Mouse (Mus musculus) CD4-positive helper T cell, adult 2 months (primary cell): ENCODE data around the gene Kcnh4.
A peak's percentile ranks its signal among the peaks of the same experiment; 100 is the strongest.

Experiments used
- DNase-seq: peaks from one replicate; pipeline ENCODE4 v3.0.0-alpha.2; 2012; ENCODE audit warnings: low read depth, missing footprints, low spot score

The Kcnh4 gene

GRCm38 (mm10) chr11:100735134-100735865 lies 24.4 kb downstream of the Kcnh4 start:
- peak; percentile 68 for DNase-seq

GRCm38 (mm10) chr11:100730477-100731205 lies 29.1 kb downstream of the Kcnh4 start:
- no peak for DNase-seq

GRCm38 (mm10) chr11:100729976-100730375 lies 29.8 kb downstream of the Kcnh4 start:
- no peak for DNase-seq

GRCm38 (mm10) chr11:100728601-100729000 lies 31.1 kb downstream of the Kcnh4 start:
- no peak for DNase-seq

- no peak for DNase-seq
Observed at GRCm38 (mm10) chr11:100727201-100727600, 32.5 kb downstream of the Kcnh4 start.

GRCm38 (mm10) chr11:100724919-100725512 lies 34.7 kb downstream of the Kcnh4 start:
- DNase-seq = no peak

- DNase-seq = no peak
Observed at GRCm38 (mm10) chr11:100722493-100723028, 37.2 kb downstream of the Kcnh4 start.

GRCm38 (mm10) chr11:100721776-100722492 lies 37.8 kb downstream of the Kcnh4 start:
- DNase-seq = no peak

- DNase-seq = no peak
Observed at GRCm38 (mm10) chr11:100721254-100721653, 38.5 kb downstream of the Kcnh4 start.

- no peak for DNase-seq
Observed at GRCm38 (mm10) chr11:100720345-100720744, 39.4 kb downstream of the Kcnh4 start.

- no peak for DNase-seq
Observed at GRCm38 (mm10) chr11:100719893-100720292, 39.8 kb downstream of the Kcnh4 start.

GRCm38 (mm10) chr11:100719312-100719711 lies 40.4 kb downstream of the Kcnh4 start:
- DNase-seq = no peak

GRCm38 (mm10) chr11:100718866-100719265 lies 40.9 kb downstream of the Kcnh4 start:
- no peak for DNase-seq

- no peak for DNase-seq
Observed at GRCm38 (mm10) chr11:100718462-100718861, 41.3 kb downstream of the Kcnh4 start.

GRCm38 (mm10) chr11:100716649-100717048 lies 43.1 kb downstream of the Kcnh4 start:
- DNase-seq = no peak

GRCm38 (mm10) chr11:100714948-100715347 lies 44.8 kb downstream of the Kcnh4 start:
- DNase-seq = no peak

GRCm38 (mm10) chr11:100714534-100714915 lies 45.2 kb downstream of the Kcnh4 start:
- peak; percentile 78 for DNase-seq

GRCm38 (mm10) chr11:100713735-100714533 lies 45.8 kb downstream of the Kcnh4 start, which contains the start of gene Hspb9:
Gene Hspb9, plus strand, starts transcription at chr11:100713850.
- DNase-seq = peak; percentile 84

GRCm38 (mm10) chr11:100713174-100713573 lies 46.6 kb downstream of the Kcnh4 start:
- no peak for DNase-seq

GRCm38 (mm10) chr11:100711783-100712615 lies 47.7 kb downstream of the Kcnh4 start, which contains the start of gene Kat2a:
Gene Kat2a, minus strand, starts transcription at chr11:100712465.
- DNase-seq = peak; percentile 70
